Mouse (Mus musculus) C3H10T1/2 (cell line): ENCODE results near the gene Ss18l1. TPM values are rescaled to one million over a fixed set of nuclear protein-coding genes. Genes with fewer than 3 reads are reported as not detected.

ENCODE experiments used
- polyA plus RNA-seq, 2 experiments: library from polyadenylated mRNA; unstranded; fragments of >200 nt; fragmentation: generic; extraction: Trizol; gene quantifications; one replicate each; pipeline ENCODE4 v1.2.1; 2012; ENCODE audit warnings: missing spikeins in 2 of 2

Gene Ss18l1
- 1 to 10 TPM in 1 of 2 experiments, under 1 TPM in 1; 0.08 to 1.6 TPM for polyA plus RNA-seq

DNA sequence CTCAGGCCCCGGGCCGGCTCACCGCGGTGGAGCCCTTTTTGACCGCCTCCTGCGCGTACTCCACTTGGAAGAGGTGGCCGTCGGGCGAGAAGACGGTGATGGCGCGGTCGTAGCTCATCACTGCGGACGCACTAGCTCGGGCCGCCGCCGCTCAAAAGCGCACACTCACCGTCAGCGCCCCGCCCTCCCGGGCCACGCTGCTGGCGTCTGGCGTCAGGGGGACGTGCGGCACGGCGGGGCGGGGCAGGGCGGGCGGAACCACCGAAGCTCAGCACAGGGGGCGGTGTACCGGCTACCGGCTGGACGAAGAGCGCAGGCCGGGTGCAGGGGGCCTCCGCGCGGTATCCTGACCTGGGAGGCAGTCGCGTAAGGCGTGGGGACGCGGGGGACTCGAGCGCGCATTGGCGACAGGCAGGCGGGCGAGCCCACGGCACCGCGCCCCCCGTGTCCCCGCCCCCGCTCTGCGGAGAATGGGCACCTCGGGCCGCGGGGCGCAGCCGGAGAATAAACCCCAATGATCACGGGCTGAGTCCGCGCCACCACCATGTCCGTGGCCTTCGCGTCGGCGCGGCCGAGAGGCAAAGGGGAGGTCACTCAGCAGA lies at the start of gene Ss18l1, which contains the start of gene Psma7:
Ss18l1 (plus strand) TSS at position 254 of the 602 bp plus-strand sequence.
Psma7 (minus strand) TSS at position 178 of the 602 bp plus-strand sequence.

DNA sequence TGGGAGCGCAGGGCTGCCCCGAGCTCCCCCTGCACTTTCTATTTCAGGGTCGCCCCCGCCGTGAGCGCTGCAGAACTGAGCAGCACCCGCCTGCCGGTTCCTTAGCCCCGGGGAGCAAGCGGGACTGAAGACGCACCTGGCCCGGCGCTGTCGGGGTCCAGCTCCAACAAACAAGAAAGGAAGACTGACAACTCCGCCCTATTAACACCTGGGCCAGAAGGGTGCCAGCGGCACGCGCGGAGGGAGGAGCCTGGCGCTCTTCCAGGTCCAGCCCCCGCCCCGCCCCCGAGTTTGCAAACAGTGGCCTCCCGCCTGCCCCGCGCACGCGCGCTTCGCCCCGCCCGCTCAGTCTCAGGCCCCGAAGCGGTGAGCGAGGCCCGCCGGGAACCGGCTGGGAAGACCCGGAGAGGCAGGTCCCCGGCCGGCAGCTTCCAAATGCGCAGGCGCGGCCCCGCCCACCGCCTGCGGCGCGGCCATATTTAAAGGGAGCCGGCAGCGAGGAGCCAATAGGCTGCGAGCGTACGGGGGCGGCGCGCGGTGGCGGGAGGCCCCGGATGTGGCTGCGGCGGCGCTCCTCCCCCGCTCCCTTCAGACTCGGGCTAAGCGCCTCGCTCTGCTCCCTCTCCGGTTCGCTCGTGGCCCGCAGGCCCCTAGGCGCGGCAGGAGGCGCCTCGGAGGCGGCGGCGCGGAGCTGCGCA lies 17.8 kb upstream of the Ss18l1 start, which contains the start of gene Lsm14b:
Lsm14b (plus strand) TSS at position 587 of the 698 bp plus-strand sequence.

DNA sequence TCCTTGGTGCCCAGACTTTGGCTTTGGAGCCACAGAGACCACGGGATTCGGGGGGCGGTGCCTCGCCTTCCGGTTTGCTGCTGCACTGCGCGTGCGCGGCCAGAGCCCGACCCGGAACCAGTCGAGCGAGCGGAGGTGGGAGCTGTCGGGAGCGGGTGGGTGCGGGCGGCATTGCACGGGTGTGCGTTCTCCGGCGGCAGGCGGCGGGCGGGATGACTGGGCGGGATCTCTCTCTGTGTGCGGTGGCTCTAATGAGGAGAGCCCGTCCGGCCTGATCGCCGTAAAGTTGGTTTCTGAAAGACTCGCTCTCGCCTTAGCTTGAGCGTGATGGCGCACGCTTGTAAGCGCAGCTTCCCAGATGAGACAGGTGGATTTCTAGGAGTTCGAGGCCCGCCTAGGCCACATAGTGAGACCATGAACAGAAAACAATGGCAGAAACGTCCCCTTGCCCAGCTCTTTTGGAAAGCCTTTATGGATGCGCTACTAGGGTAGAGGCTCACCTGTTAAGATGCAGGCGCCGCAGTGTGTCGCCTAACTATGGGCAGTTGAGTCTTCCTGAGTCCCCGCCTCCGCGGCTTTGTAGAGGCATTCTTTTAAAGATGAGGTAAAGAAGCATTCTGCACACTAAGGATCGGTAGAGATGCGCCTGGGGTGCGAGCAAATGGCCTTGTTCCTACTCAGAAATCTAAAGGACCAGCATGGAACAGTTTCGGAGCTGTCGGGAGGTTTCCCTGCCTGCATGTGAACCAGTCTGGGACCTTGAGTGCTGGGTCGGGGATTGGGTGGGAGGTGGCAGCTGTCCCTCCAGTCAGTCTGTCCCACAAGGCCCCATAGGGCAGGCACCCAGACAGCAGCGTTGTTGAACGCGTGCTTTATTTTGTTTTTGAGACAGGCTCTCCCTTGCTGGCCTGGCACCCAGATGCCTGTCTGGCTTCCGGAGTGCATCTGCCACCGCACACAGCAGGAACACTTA lies 28.5 kb downstream of the Ss18l1 start, which contains the start of gene Mtg2:
Mtg2 (plus strand) TSS at position 108 of the 973 bp plus-strand sequence.

DNA sequence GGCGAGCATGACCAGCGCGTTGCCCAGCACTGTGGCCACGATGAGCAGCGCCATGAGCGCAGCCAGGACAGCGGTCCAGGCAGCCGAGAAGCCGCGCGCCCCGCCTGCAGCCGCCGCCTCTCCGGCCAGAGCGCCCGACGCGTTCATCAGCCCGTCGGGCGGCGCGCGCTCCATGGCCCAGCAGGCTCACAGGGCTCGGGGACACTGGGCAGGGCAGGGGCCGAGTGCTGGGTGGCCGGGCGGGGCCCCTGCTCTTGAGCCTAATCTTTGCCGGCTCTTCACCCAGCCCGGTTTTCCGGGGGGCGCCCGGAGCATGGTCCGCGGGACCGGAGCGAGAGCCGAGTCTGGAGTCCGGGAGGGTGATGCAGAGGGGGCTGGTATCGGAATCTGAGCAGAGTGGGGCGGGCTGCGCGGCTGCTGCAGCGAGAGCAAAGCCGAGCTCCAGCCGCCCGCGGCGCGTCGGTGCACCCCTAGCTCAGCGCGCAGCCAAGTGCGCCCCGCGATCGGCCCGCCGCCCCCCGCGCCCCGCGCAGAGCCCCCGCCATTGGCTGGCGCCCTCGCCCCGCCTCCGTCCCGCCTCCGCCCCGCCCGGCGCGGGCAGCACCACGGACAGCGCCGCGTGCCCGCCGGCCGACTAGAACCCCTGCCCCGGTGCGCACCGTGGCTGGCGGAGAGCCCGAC lies 61.8 kb downstream of the Ss18l1 start, which contains the start of gene Hrh3:
Hrh3 (minus strand) TSS at position 511 of the 681 bp plus-strand sequence.

DNA sequence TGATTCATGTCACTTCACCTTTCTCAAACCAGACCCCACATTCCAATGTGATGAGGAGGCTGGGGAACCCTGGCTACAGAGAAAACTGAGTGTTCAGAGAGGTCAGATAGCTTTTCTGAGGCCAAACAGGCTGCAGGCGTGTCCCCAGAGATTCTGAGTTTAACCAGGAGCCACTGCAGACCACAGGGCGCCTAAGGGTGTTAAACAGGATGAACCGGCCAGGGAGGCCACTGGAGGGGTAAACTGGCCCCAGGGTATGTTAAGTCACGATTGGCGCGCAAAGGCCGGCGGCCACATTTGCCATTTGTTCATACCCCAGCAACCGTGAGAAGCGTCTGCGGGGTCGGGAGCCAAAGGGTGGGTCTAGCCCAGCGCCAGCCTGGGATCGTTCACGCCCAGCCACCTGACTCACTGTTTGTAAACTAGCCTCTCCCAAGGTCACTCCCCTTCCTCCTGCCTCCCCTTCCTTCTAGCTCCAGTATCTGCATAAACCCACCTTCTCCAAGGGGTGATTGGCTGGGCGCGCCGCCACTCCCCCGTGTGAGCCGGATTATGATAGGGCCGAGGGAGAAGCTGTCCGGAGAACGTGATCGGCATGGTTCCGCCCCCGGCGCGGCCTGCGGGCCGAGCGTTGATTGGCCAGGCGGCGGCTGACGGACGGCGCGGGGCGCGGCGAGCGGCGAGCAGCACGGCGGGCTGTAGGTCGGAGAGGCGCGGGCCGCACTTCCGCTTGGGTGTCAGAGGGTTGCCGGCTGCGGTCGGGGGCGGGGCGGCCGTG lies 76.5 kb downstream of the Ss18l1 start, which contains the start of gene Osbpl2:
Osbpl2 (plus strand) TSS at position 646 of the 778 bp plus-strand sequence.

Other genes with a start within 250 kb of the Ss18l1 start
- 1 to 10 TPM in 1 of 2 experiments, under 1 TPM in 1; 0.66 to 3.9 TPM for gene Taf4, start 65.9 kb upstream of the Ss18l1 start, polyA plus RNA-seq
- gene Lsm14b, start 17.5 kb upstream of the Ss18l1 start, polyA plus RNA-seq, result 10 to 100 TPM in 1 of 2 experiments, 1 to 10 TPM in 1; 9.8 to 26.9 TPM
- 100 to 1,000 TPM; 334 to 547 TPM for gene Psma7, start 76 bp upstream of the Ss18l1 start, polyA plus RNA-seq
- 10 to 100 TPM in 1 of 2 experiments, 1 to 10 TPM in 1; 10.0 to 15.7 TPM for gene Mtg2, start 28.1 kb downstream of the Ss18l1 start, polyA plus RNA-seq
- gene Hrh3, start 62.0 kb downstream of the Ss18l1 start, polyA plus RNA-seq, result under 1 TPM in 1 of 2 experiments, not detected in 1; 0.07 TPM
- gene Osbpl2, start 76.8 kb downstream of the Ss18l1 start, polyA plus RNA-seq, result 10 to 100 TPM in 1 of 2 experiments, 1 to 10 TPM in 1; 4.6 to 23.6 TPM
- gene Adrm1, start 129.0 kb downstream of the Ss18l1 start, polyA plus RNA-seq, result 100 to 1,000 TPM; 108 to 168 TPM
- 1 to 10 TPM; 5.8 to 9.6 TPM for gene Lama5, start 183.3 kb downstream of the Ss18l1 start, polyA plus RNA-seq
- 1,000 to 10,000 TPM; 5,174 to 7,203 TPM for gene Rps21, start 214.9 kb downstream of the Ss18l1 start, polyA plus RNA-seq
- gene Cables2, start 231.0 kb downstream of the Ss18l1 start, polyA plus RNA-seq, result 1 to 10 TPM; 5.3 to 9.5 TPM
- gene Rbbp8nl, start 247.4 kb downstream of the Ss18l1 start, polyA plus RNA-seq, result not detected